In the genomic region with DNA sequence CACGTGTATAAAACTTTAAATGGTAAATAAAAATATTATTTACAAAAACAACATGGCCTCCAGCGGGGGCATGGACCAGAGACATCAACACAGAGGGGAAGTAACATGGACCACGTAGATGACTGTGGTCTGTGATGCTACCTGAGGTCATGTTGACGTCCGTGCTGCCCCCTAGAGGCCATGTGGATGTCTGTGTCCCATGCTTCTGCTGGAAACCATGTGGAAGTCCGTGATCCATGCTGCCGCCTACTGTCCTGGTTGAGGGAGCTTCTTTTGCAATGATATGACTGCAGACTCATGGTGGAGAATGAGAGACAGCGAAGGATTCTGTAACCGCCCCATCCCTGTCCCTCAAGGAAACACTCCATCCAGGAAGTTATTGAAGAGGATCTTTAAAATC, we compare ENCODE assay signal across 8 mouse cellular contexts.
DNase-seq lines count a peak whose midpoint lies in the region; ATAC-seq lines count a peak whose summit lies in the region.

No protein-coding gene starts in this region.

- H3K4me1 ChIP-seq in kidney, embryonic 14.5 days (ENCODE audit: control insufficient read depth, insufficient read depth, low read length), result no peaks in the 10 kb centered on the region

- H3K27me3 ChIP-seq in kidney, embryonic 14.5 days (ENCODE audit: control insufficient read depth, insufficient read depth, low read length), result no peaks in the 10 kb centered on the region

- H3K9me3 ChIP-seq in kidney, embryonic 14.5 days (ENCODE audit: control insufficient read depth, low read length), result no peaks in the 10 kb centered on the region

- no peak overlapping the region for H3K27ac ChIP-seq in kidney, embryonic 14.5 days (ENCODE audit: low read depth, low read length)

- H3K9ac ChIP-seq in kidney, embryonic 14.5 days (ENCODE audit: low read depth, low read length), result no peak overlapping the region

- no peak overlapping the region for H3K4me2 ChIP-seq in kidney, embryonic 14.5 days (replicated peaks; ENCODE audit: low read depth, low read length)

- DNase-seq in kidney, adult 11 months, result peak; percentile 24
- DNase-seq in CD4-positive helper T cell, adult 2 months (ENCODE audit: low read depth, low spot score), result peak; percentile 8
- DNase-seq in ZHBTc4 (ENCODE audit: low read depth, low spot score), result peak; percentile 93
- DNase-seq in embryo, embryonic 10.5 days (ENCODE audit: low spot score), result peak; percentile 77
- DNase-seq in kidney, postnatal 25 days, result peak; percentile 44 to 68
- DNase-seq in retina, postnatal 1 day, result peak; percentile 68
- no peak for DNase-seq in spleen, adult 12 weeks (ENCODE audit: low spot score)

- H3K4me3 ChIP-seq in kidney, embryonic 14.5 days (ENCODE audit: low read length), result no peak overlapping the region

- WGBS in kidney, embryonic 14.5 days, result 46% methylated on average over 9 of the region's 9 CpGs

- H3K36me3 ChIP-seq in kidney, embryonic 14.5 days (ENCODE audit: control insufficient read depth, insufficient read depth, low read length), result no peaks in the 10 kb centered on the region

- no peak for ATAC-seq in kidney, embryonic 14.5 days (ENCODE audit: low FRiP score, low TSS enrichment)
